Mouse (Mus musculus) layer of hippocampus, adult 11-12 months (tissue): ENCODE results near the gene Becn1.

Experiments
- DNase-seq: peaks from one replicate; pipeline ENCODE4 v3.0.0; 2022; ENCODE audit warnings: low spot score

Becn1 gene

DNA sequence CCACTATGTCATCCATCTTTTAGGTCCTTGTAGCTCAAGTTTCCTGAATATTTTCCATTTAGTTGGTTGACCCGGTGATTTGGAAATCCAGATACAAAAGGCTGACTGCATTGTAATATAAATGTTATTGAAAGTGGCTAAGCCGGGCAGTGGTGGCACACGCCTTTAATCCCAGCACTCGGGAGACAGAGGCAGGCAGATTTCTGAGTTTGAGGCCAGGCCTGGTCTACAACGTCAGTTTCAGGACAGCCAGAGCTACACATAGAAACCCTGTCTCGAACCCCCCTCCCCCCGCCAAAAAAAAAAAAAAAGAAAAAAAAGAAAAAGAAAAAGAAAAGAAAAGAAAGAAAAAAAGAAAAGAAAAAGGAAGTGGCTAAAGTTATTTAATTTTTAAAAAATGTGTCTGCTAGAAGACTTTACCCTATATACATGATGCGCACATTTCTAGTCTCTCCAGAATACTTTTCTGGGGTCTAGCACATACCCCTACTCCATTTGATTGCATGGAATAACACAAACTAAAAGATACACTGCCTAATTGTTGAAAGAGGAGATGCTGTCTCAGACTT is 13.1 kb upstream of the Becn1 start:
- no peak for DNase-seq

DNA sequence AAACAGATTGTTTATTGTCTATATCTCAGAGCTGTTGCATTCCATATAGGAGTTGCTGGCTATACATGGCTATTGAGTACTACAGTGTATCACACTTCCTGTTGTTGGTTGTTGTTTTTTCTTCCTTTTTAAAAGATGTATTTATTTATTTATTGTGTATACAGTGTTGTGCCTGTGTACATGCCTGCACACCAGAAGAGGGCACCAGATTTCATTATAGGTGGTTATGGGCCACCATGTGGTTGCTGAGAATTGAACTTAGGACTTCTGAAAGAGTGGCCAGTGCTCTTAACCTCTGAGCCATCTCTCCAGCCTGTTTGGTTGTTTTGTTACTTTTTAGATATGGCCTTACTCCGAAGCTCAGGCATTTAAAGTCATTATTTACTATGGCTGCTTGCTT is 12.5 kb upstream of the Becn1 start:
- DNase-seq: no peak

DNA sequence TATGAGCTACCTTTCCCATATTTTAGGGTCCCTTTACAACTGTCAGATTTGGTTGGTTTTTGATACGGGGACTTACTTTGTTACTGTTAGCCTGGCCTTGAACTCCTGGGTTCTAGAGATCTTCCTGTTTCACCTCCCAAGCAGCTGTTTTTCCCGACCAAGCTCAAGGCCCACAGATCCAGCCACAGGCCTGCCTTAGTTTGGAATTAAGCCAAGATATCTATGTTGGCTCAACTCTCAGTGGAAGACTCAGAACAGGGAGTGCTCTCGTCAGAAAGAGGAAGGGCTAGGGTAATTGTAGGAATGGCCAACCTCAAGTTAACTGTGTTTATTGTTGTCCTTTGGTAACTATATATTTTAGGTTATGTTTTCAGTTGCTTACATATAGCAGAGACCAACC is 10.1 kb upstream of the Becn1 start:
- DNase-seq: no peak

DNA sequence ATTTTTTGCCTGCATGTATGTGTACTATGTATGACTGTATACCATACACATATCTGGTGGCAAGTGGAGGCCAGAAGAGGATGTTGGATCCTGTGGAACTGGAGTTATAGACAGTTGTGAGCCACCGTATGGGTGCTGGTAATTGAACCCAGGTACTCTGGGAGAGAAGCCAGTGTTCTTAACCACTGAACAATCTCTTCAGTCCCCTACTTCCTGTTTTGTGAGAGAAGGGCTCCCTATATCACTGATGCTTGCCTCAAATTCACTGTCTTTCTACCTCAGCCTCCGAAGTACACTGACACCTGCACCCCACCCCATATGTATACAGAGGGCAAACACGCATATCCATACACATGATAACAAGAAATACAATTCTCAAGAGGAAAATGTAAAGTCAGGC is 9.0 kb upstream of the Becn1 start:
- no peak for DNase-seq

DNA sequence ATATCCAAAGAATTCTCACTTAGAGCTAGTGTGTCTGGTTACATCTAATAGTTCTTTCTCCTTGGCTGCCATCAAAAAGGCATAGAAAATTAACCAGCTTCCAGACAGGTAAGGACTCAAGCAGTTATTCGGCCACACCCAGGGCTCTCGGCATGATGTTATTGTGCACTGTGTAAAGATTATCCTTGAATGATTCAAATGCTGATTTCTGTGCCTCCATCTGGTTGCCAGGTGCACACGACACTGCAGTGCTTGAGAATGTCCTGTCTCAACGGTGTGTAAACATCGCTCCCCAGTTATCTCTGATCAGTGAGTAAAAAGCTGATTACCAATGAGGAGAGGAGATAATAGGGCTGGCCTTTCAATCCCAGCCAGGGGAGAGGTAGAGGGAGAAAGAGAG is 5.7 kb upstream of the Becn1 start:
- DNase-seq: no peak

DNA sequence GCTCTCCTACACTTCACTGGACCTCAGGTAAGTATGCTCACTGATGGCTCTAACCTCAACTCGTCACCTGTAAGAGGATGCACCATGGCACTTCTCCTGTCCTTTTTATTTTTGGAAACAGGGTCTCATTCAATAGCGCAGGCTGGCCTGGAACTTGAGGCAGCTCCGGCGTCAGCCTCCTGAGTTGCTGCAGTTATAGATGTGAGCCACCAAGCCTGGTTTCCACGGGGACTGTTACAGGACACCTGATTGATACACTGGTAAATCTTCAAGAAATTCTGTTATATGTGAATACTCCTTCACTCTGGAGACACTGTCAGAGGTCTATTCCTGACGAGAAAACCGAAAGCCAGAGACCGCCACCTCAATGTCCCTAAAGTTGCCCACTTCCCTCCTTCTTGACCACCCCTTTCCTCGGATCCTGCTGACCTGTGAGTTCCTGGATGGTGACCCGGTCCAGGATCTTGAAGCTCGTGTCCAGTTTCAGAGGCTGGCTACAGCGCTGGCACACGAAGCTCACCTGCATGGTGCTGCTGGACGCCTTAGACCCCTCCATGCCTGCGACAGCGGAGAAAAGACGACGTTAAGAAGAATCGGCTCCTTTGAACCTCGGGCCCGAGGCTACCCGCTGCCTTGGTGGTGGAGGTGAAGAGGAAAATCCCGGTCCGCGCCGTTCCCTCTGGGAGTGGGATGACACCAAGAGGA is 635 bp downstream of the Becn1 start:
- no peak for DNase-seq

DNA sequence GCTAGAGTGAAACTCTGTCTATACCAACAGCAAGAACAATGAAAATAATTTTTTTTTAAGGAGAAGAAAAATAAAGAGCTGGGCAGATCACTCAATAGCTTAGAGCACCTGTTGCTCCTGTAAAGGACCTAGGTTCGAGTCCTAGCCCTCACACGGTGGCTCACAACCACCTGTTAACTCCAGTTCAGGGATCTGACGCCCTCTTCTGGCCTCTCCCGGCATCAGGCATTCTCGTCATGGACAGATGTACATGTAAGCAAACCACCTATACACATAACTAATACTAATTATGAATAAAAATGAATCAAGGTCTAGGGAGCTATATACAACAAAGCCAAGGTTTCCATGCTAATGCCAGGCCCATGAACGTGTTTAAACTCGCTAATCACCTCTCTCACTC is 1.2 kb downstream of the Becn1 start:
- no peak for DNase-seq

DNA sequence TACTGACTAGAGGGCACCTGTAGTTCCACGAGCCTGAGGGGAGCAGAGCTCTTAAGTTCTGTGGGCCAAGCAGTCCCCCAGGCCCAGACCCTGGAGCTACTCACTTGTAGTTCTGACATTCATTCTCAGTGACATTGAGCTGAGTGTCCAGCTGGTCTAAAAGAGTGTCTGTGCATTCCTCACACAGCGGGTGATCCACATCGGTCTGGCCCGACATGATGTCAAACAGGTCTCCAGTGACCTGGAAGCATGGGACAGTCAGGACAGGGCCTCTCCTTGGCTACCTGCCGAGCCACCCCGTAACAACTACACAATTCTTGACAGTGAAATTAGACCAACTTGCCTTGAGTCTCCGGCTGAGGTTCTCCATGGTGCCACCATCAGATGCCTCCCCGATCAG is 6.9 kb downstream of the Becn1 start:
- no peak for DNase-seq

DNA sequence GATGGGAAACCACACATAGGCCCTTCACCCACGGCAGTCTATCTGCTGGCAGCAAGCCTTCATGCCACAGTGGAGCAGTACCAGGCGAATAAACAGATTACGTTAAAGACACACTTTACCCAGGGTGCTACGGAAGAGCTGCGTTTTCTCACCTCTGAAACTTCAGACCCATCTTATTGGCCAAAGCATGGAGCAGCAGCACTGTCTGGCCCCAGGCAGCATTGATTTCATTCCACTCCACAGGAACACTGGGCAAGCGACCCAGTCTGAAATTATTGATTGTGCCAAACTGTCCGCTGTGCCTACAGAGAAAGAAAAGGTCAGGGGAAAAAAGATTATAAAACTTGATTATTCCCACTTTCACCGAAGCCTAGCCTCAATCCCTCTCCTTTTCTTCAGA is 10.9 kb downstream of the Becn1 start:
- DNase-seq: no peak

DNA sequence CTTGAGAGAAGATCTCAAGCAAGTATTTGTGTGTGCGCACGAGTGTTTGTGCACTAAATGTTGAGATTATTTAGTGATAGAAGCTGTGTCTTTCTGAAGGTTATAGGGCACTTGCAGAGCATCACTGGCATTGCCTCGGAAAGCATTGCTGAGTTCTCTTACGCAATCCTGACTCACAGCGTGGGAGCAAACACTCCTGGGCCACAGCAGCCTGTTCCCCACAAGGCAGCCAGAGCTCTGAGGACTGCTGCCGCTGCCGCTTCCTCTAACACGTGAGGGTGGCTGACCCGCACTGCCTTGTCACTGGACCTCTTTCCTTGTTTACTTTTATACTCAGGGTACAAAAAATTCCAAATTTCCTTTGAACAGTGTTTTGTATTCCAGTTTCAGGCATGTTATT is 14.8 kb downstream of the Becn1 start:
- peak; percentile 32 for DNase-seq

DNA sequence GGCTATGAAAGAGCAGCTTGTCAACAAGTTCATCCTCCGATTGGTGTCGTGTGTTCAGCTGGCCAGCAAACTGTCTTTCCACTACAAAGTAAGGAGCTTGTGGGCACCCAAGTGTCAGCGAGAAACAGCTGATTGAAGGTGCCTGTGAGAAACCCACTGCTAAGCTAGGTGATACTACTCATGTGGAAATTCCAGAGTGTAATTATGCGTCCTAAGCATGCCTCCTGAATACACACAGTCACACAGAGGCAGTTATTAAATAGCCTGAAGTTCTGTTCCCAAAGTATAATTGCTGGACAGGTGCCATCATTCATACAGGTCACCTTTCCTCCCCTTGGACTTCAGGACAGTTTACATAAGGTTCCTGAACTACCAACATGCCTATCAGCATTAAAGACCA is 18.3 kb downstream of the Becn1 start:
- no peak for DNase-seq

DNA sequence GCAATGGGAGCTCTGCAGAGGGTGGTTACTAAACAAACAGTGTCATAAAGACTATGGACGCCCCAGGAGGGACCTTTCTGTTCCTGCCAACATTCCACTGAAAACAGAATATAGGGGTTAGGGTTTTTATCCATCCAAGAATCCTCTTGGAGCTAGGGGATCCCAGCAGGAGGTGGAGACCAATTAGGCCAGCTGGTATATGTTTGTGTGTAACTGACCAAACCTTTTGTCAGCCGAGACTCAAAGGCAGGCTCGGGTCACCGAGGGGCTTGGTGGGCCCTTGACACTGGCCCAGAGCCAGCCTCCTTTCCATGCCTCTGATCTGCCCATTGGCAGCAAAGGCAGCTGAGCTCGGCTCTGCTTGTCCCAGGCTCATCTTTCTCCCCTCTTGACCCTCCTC is 19.2 kb downstream of the Becn1 start:
- no peak for DNase-seq

DNA sequence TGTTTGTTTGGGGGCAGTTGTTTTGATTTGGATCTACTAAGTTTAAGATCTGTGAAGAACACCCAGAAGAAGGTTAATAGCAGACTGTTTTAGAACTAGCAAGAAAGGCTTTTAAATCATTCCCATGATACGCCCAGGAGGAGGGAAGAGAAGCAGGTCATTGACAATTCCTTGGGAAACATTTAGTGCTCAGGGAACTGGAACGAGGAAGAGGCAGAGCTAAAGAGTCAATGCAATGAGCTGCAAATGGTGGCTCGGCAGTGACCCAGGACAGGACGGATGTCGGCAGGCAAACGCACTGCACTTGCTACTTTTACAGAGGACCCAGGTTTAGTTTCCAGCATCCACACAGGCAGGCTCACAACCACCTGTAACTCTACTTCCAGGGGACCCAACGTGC is 21.2 kb downstream of the Becn1 start:
- DNase-seq: no peak

DNA sequence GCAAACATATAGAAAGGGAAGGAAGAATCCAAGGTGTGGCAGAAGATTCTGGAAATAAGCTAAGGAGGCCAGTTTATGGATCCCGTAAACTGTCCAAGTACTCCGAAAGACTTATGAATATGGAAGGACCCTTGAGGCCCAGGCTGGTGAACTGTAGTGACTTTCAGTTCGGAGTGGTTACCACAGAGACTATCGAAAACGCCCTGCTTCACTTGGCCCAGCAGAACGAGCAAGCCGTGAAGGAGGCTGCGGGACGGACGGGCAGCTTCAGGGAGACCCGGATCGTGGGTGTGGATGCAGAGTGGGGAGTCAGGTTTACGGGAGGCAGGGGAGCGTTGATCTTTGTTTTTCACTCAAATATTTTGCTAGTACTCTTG is 22.9 kb downstream of the Becn1 start:
- DNase-seq: no peak

DNA sequence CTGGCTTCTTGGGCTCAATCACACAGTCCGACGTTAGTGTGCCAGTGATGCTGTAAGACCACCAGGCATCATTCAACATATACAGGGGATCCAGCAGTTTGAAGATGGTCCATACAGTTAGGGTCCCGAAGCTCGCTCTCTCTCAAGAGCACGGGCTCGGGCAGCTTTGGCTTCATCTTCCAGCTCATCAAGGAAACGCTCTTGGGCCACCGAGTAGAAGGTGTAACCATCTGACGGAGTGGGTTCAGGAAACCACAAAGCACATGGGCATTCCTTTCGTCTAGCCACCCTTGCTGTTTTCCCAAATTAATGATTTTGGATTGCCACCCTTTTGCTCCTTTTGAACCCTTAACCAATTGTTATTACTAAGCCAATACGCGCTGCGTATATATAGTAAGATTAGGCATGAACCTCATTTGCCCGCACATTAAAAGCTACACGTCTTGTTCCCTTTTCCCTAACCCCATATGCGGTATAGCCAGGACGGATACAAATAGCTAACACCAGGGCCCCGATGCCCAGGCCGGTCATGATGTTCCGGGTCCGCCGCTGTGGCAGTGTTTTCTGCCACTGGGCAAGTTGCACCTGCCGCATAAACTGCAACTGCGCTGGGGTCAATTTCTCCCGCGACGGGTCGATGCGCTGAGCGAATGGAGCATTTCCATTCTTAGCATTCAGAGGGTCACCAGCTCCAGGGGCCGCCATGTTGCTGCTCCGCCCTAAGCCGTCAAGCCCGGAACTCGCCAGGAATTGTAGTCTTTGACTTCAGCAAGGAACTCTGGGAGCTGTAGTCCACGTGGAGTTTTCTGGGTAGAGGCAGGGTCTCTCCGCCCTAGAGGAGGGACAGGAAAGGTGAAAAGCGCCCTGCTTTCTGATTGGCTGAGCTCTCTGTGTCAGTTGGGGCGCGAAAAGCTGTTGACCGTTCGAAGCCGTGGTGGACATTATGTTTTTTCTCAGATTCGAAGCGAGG is 23.6 kb downstream of the Becn1 start, which contains the start of the genes Cntd1 and Coa3:
Cntd1 (plus strand) TSS at position 790 of the 970 bp plus-strand sequence.
Coa3 (minus strand) TSS at position 892 of the 970 bp plus-strand sequence.
- peak; percentile 84 for DNase-seq

DNA sequence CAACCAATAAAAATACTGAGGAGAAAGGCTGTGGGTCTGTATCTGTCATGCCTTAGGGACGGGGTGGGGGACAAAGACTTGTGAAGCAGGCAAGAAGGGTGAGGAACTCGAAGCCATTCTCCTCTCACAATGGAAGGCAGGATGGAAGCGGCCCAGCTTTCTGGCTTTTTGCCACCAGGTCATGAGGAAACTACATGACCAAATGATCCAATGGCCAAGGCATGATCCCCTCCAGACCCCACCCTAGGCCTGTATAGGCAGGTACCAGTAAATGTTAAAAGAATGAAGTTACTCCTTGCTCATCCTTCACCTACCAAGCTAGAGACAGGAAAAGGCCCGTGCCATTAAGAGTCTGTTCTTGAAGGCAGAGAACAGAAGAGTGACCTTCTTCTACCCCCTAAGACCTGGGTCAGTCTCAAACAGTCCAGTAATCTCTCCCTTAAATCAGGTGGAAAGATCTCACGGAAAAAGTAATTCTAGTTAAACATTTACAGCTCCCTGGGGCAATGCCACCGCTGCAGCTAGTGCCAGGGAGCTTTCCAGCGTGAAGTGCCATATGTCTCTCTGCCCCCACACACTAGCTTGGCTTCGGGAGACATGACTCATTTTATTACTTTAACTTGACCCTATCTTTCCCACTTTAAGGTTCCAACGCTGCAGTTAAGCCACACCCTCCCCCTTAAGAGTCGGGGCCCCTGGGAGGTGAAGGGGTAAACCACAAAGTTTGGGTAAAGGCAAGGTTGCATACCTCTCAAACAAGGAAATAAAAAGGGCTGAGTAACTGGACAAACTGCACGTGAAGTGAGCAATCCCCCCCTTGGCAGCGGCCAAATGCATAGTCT is 24.5 kb downstream of the Becn1 start:
- peak; percentile 39 for DNase-seq

DNA sequence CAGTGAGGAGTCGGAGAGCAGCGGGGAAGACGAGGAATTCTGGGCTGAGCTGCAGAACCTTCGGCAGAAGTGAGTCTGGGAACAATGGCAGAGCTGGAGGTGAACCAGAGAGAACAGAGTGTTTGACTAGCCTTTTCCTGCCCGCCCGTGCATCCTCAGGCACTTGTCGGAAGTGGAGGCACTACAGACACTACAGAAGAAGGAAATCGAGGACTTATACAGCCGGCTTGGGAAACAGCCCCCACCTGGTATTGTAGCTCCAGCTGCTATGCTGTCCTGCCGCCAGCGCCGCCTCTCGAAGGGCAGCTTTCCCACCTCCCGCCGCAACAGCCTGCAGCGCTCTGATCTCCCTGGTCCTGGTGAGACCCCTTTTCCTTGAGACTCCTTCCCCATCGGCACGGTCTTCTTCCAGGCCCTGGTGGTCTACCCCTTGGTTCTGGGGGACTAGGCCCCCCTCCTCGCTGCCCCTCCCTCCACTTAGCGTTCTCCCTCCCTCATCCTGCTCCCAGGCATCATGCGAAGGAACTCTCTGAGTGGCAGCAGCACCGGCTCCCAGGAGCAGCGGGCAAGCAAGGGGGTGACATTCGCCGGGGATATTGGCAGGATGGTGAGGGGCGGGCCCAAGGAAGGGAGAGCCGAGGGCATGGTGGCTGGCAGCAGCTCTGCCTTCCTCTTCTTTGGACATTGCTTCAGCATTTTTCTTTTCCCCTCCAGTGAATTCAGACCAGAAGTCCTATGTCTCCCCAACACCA is 25.6 kb downstream of the Becn1 start:
- DNase-seq: no peak

DNA sequence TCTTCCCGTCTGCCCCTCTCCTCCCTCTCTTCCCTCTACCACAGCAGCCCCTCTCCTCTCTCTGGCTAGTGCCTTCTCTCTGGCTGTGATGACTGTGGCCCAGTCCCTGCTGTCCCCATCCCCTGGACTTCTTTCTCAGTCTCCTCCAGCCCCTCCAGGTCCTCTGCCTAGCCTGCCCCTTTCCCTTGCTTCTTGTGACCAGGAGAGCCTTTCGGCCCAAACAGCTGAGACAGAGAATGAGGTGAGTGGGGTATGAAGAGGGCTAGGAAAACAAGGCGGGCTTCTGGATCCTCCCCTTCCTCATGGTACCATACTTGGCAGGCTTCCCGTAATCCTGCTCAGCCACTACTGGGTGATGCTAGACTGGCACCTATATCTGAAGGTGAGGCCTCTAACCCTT is 26.8 kb downstream of the Becn1 start:
- DNase-seq: no peak

DNA sequence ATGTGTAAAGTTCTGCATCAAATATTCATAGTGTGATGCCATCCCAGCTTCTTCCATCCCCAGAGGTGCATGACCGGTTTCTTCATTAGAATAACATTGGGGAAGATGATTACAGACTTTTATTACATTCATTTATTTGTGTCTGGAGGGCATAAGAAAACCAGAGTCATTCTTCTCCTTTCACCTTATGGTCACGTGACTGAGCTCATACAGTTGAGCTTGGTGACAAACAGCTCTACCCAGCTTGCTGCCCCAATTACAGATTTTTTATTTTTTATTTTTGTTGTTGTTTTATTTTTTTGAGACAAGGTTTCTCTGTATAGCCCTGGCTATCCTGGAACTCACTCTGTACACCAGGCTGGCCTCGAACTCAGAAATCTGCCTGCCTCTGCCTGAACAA is 29.6 kb downstream of the Becn1 start:
- no peak for DNase-seq

DNA sequence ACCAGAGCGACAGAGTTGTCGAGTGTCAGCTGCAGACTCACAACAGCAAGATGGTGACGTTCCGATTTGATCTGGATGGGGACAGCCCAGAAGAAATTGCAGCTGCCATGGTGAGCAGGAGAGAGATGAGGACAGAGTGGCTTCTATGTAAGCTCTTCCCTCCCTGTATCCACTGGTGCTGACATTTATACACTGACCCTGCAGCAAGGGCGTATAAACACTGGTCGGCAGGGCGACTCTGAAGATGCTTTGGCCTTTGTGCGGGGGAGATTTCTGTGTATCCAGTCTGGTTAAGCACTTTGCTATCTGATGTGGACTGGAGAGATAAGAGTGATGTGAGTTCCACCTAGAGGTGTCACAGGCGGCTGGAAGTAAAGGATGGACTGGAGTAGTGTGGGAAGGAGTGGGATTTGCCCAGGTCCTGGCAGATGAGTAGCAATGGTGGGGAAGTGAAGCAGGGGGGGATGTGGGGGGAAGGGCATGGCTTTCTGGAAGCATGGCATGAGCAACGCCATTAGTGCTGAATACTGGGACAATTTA is 32.4 kb downstream of the Becn1 start:
- no peak for DNase-seq

DNA sequence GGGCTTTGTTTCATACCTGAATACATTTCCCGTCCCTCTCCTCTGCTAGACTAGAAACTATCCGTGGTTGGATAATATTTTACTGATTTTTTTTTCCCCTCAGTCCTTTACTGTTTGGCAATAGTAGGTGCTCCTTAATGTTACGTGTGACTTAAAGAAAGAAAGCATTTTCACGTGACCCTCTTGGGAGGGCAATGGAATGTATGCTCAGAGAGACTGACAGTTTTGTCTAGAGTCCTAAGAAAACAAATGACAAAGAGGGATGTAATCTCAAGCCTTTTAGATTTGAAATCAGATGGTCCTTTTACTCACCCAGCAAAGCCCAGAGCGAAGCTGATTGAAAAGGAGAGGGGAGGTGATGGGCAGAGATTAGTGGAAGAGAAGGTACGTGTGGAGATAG is 36.2 kb downstream of the Becn1 start:
- no peak for DNase-seq
